Mouse (Mus musculus) lung, postnatal 0 days (tissue): Measurements from ENCODE around the gene Eps8. TPM values are rescaled to one million over a fixed set of nuclear protein-coding genes. Genes with fewer than 3 reads are reported as not detected.

ENCODE experiments used
- ATAC-seq: fragments of 200-750 bp; cut with Nextera tagmentation; 2 replicates; pipeline ENCODE4 v1.8.0; 2017; ENCODE audit warnings: moderate library complexity
- DNase-seq: peaks from one replicate; pipeline ENCODE4 v3.0.0-alpha.2; 2016; ENCODE audit warnings: low spot score
- H3K27ac ChIP-seq: fragments of 300-500 bp; sonication (generic); 2 replicates; pipeline ENCODE4 v1.5.1; 2014; ENCODE audit warnings: antibody characterized with exemption, mild to moderate bottlenecking, low read length, mixed read lengths
- H3K27me3 ChIP-seq: fragments of 300-500 bp; sonication (generic); replicated peaks from 2 replicates; pipeline ENCODE4 v1.6.1; 2014; ENCODE audit warnings: low read length, mixed read lengths; ENCODE audit not compliant: insufficient read depth
- H3K36me3 ChIP-seq: fragments of 300-500 bp; sonication (generic); 2 replicates; pipeline ENCODE4 v1.6.1; 2014; ENCODE audit warnings: low read length, mixed read lengths; ENCODE audit not compliant: insufficient read depth
- H3K4me1 ChIP-seq: fragments of 300-500 bp; sonication (generic); 2 replicates; pipeline ENCODE4 v1.6.1; 2014; ENCODE audit warnings: antibody characterized with exemption, low read depth, low read length, mixed read lengths; ENCODE audit not compliant: insufficient read depth
- H3K4me2 ChIP-seq: fragments of 300-500 bp; sonication (generic); replicated peaks from 2 replicates; pipeline ENCODE4 v1.6.1; 2014; ENCODE audit warnings: low read depth, mild to moderate bottlenecking, low read length, moderate library complexity, mixed read lengths
- H3K4me3 ChIP-seq: fragments of 300-500 bp; sonication (generic); 2 replicates; pipeline ENCODE4 v1.5.1; 2014; ENCODE audit warnings: low read depth, low read length
- H3K9ac ChIP-seq: fragments of 300-500 bp; sonication (generic); replicated peaks from 2 replicates; pipeline ENCODE4 v1.6.1; 2014; ENCODE audit warnings: low read depth, mild to moderate bottlenecking
- H3K9me3 ChIP-seq: fragments of 300-500 bp; sonication (generic); 2 replicates; pipeline ENCODE4 v1.6.1; 2016; ENCODE audit warnings: low read length, mixed read lengths
- CTCF ChIP-seq: IDR thresholded peaks from 2 replicates; pipeline ENCODE4 v1.5.1; 2016; ENCODE audit warnings: antibody characterized with exemption, mild to moderate bottlenecking
- EP300 ChIP-seq: IDR thresholded peaks from 2 replicates; pipeline ENCODE4 v1.6.1; 2016; ENCODE audit warnings: antibody characterized with exemption, mild to moderate bottlenecking, control low read depth
- WGBS: fragments of 180-500 bp; shearing (Covaris S2); extraction: QIAGEN DNeasy Blood & Tissue Kit; methylation state at CpG from one replicate; pipeline ENCODE4 v1.1.7; 2014; 5-methylcytosine and 5-hydroxymethylcytosine counted together
- polyA plus RNA-seq: library from polyadenylated mRNA; unstranded; fragments of >200 nt; fragmentation: Nextera tagmentation; extraction: Ambion mirVana; gene quantifications from 2 replicates; pipeline ENCODE4 v1.2.1, GENCODE M21; 2015

Gene Eps8
- polyA plus RNA-seq, 1 experiment from 2014 or later = 27.8 TPM

DNA sequence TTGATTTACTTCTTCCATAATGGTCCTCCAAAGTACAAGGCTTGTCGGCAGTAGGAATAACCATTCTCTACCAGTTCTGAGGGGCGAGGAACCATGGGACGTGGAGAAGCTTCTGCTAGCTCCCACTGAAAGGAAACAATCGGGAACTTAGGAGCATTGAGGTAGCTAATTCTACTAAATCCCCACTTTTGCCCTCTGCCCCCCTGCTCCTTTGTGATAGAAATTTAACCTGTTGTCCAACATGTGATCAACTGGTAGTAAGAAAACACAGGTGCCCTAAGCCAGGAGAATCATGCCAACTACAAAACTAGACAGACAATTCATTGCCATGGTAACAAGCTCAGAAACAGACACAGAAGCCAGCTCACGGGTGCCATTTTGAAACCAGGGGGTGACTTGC, 71.6 kb downstream of the Eps8 start:
- H3K27me3 ChIP-seq = no peaks in the 10 kb centered on the region
- no peak overlapping the region for H3K9ac ChIP-seq
- H3K4me3 ChIP-seq = no peak overlapping the region
- H3K4me2 ChIP-seq = no peak overlapping the region
- no peaks in the 10 kb centered on the region for H3K36me3 ChIP-seq
- DNase-seq = no peak
- H3K4me1 ChIP-seq = no peaks in the 10 kb centered on the region
- no peak for TF ChIP-seq CTCF
- TF ChIP-seq EP300 = no peak
- no peak overlapping the region for H3K27ac ChIP-seq
- WGBS = 86% methylated on average over 5 of the region's 5 CpGs
- ATAC-seq = no peak
- H3K9me3 ChIP-seq = no peaks in the 10 kb centered on the region

GRCm38 (mm10) chr6:137582207-137582889, 72.3 kb downstream of the Eps8 start:
- ATAC-seq = peak; percentile 46
- no peak overlapping the region for H3K27ac ChIP-seq
- no peaks in the 10 kb centered on the region for H3K27me3 ChIP-seq
- 70% methylated on average over 19 of the region's 19 CpGs for whole genome bisulfite sequencing
- H3K4me2 ChIP-seq = no peak overlapping the region
- TF ChIP-seq EP300 (no peak), CTCF (no peak)
- H3K9ac ChIP-seq = no peak overlapping the region
- H3K36me3 ChIP-seq = no peaks in the 10 kb centered on the region
- peak; percentile 38 for DNase-seq
- H3K9me3 ChIP-seq = no peaks in the 10 kb centered on the region
- H3K4me1 ChIP-seq = no peaks in the 10 kb centered on the region
- H3K4me3 ChIP-seq = no peak overlapping the region

DNA sequence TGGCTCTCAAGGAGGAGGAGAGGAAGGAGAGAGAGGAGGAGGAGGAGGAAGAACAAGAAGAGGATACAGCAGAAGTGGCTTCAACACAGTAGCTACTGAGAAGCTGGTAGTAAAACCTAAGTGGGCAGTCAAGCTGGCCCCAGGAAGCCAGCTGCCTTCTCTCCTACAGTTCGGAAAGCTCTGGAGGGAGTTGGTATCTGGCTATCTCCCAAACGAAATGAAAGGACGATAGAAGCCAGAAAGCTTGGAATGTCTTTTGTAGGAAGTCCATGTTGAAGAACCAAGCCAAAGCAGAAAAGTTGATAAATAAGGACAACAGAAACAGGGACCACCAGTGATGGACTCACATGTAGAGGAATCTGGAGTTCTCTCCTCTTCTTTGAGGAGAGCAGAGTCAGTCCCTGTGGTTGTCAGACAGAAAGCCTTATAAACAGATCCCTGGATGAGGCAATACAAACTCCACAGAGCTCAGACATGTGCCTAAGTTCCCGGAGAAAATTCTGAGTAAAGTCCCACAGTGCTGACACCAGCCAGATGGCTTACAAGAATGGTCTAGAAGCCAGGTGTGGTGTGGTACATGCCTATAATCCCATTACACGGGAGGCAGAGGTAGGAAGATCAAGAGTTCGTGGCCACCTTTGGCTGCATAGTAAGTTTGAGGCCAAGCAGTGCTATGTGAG, 73.2 kb downstream of the Eps8 start:
- 64% methylated on average over 6 of the region's 6 CpGs for WGBS
- DNase-seq (no peak), ATAC-seq (no peak)

GRCm38 (mm10) chr6:137580503-137580902, 74.2 kb downstream of the Eps8 start:
- H3K27me3 ChIP-seq = no peaks in the 10 kb centered on the region

More for the DNA sequence above, 73.2 kb downstream of the Eps8 start:
- Histone ChIP-seq H3K27me3 (no peaks in the 10 kb centered on the region), H3K36me3 (no peaks in the 10 kb centered on the region), H3K4me2 (no peak overlapping the region), H3K4me3 (no peak overlapping the region), H3K9ac (no peak overlapping the region), H3K4me1 (no peaks in the 10 kb centered on the region), H3K9me3 (no peaks in the 10 kb centered on the region), H3K27ac (no peak overlapping the region)
- no peak for TF ChIP-seq CTCF
- TF ChIP-seq EP300 = no peak

GRCm38 (mm10) chr6:137576670-137577371, 77.9 kb downstream of the Eps8 start:
- 51% methylated on average over 12 of the region's 12 CpGs for WGBS
- ATAC-seq = no peak
- Histone ChIP-seq H3K9ac (no peak overlapping the region), H3K4me1 (no peaks in the 10 kb centered on the region), H3K9me3 (no peaks in the 10 kb centered on the region), H3K4me2 (no peak overlapping the region), H3K27me3 (no peaks in the 10 kb centered on the region), H3K36me3 (no peaks in the 10 kb centered on the region), H3K27ac (no peak overlapping the region), H3K4me3 (no peak overlapping the region)
- no peak for DNase-seq
- TF ChIP-seq EP300 (no peak), CTCF (no peak)

More at GRCm38 (mm10) chr6:137580503-137580902, 74.2 kb downstream of the Eps8 start:
- WGBS = 79% methylated on average over 5 of the region's 5 CpGs
- ATAC-seq (no peak), DNase-seq (no peak)
- H3K9me3 ChIP-seq = no peaks in the 10 kb centered on the region
- H3K36me3 ChIP-seq = no peaks in the 10 kb centered on the region
- no peaks in the 10 kb centered on the region for H3K4me1 ChIP-seq
- TF ChIP-seq EP300 (no peak), CTCF (no peak)
- no peak overlapping the region for H3K4me2 ChIP-seq
- H3K4me3 ChIP-seq = no peak overlapping the region
- no peak overlapping the region for H3K27ac ChIP-seq
- no peak overlapping the region for H3K9ac ChIP-seq

DNA sequence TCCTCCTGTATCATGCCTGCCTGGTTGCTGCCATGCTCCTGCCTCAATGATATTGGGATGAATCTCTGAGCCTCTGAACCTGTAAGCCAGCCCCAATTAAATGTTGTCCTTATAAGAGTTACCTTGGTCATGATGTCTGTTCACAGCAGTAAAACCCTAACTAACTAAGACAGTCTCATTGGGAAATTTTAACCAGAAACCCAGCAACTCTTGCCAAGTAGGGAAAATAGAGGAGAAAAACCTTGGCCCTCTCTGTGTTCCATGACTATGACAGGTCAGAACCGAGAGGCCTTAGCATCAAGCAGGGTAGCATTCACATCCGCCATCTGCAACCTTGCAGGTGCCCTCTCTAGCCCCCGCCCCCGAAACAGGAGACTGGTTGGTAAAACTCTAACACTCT, 78.6 kb downstream of the Eps8 start:
- DNase-seq = no peak
- Histone ChIP-seq H3K27me3 (no peaks in the 10 kb centered on the region), H3K4me3 (no peak overlapping the region), H3K4me2 (no peak overlapping the region), H3K9me3 (no peaks in the 10 kb centered on the region), H3K36me3 (no peaks in the 10 kb centered on the region), H3K4me1 (no peaks in the 10 kb centered on the region), H3K27ac (no peak overlapping the region), H3K9ac (no peak overlapping the region)
- 94% methylated on average over 4 of the region's 4 CpGs for WGBS
- ATAC-seq = no peak
- TF ChIP-seq CTCF (no peak), EP300 (no peak)
